Mouse (Mus musculus) cerebellum, adult (tissue): ENCODE results near the gene Slc38a11.

ENCODE experiments used
- ATAC-seq: cut with Nextera tagmentation; 2 replicates; pipeline ENCODE4 v1.9.2; 2017; ENCODE audit warnings: mild to moderate bottlenecking, moderate library complexity, mixed read lengths; ENCODE audit not compliant: insufficient number of reproducible peaks, low FRiP score, low TSS enrichment

Slc38a11 gene

DNA sequence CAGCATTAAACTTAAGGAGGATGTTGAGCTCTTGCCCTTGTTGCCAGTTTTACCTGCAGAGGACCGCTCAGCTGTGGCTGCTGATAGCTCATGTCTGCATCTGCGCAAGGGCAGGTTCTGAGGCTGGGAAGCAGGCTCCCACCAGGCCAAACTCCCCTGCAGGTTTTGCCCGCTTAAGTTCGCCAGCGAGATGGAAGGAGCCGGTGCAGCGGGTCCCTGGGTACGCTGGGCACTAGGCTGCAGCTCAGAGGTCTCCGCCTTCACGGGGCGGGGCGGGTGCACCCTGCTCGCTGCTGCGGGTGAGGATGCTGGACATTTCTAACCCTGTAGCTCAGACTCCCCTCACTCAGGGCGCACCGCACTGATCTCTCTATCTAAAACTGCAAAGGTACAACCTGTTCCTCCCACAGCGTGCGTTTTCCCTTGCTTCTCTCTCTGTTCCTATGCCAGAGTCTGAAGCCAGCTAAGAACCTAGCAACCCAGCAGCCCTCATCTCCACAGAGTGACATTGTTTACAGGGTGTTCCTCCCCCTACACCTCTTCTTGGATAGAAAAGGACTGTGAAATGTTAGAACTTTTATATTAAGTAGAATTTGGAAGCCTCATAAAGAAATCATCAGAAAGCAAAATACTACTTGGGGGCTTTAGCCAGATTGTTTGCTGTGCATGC lies at the start of gene Slc38a11:
Gene Slc38a11, minus strand, starts transcription at position 207 of the 670 bp plus-strand sequence.
- no peak for ATAC-seq

DNA sequence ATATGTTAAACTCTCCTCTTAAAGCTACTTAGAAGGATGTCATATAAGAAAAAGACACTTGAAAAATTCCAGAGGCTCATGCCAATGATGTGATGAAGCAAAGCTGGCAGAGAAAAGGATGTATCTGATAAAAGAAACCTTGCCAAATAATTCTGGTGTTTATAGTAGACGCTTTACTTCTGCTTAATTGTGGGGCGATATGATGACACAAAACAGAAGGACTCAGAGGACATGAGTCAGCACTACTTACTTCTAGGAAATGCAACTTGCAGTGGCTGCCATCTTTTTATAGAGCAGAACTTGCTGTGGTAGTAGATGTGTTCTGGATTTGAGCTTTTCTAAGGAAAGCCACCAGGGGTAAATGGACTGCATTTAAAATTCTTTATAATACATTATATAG lies 43.3 kb upstream of the Slc38a11 start:
- ATAC-seq: no peak

DNA sequence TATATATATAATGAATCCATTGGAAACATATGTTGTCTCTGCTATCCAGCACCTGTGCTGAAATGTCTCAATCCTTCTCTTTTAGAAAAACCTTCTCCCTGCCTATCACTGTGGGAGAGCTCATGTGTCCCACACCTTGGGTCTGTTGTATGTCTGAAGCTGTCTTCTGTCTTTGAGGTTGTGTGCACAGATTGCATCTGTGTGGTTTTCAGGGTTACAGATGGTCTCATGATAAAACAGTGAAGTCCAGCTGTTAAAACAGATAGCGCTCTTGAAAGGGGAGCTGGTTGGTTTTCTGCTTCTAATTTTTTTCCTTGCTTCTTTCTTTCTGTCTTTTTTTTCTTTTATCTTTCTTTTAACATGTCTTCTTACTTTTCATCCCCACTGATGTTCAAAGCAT lies 41.6 kb upstream of the Slc38a11 start:
- no peak for ATAC-seq

DNA sequence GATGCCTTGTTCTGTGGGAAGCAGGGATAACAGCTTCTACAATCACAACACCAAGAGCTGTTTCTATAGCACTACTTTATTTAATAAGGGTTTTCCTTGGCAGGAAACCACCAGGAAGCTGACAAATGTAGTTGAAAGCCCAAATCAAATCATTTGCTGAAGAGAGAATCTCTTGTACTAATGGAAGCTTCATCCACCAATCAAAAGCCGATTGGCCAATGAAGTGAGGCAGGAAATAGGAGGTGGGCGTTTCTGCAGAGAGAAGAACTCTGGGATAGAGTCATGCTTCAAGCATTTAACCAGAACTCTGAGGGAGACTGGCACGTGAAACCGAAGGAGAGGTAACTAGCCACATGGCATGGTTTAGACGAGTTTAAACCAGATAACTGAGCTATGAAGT lies 38.2 kb upstream of the Slc38a11 start:
- ATAC-seq: no peak

DNA sequence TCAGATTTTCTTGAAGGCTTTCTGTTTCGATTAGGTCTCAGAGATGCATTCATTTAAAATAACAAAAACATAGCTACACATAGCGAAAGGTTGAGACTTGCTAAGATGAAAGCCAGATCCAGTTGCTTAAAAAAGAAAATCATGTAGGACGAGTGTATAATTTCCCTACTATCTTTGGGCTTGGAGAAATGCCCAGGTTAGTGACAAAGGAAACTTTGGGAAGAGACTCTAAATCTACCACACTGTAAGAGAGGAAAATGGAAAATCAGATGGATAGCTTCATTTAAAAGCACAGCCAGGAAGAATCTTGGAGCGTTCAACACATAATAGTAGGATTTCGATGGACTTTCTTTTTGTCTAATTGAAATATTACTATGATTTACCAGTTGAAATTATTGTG lies 36.1 kb upstream of the Slc38a11 start:
- ATAC-seq: no peak

DNA sequence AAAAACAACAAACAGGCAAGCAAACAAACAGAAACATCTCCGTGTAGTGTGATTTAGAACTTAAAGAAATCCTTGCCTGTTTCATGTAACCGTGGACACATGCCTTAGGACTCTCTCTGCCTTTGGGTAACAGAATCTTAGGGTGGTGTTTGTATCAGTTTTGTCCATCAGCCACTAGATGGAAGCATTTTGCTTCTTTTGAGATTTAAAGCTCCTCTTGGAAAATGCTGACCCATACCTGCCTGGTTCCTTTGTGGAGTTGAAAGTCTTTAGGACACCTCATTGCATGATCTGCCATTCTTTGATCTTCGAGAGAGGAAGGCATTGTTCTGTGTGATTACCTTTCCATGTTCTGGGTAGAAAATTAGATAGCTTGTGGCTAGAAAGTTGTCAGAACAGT lies 32.3 kb upstream of the Slc38a11 start:
- peak; percentile 64; the same call in 1 of the 2 replicates for ATAC-seq

DNA sequence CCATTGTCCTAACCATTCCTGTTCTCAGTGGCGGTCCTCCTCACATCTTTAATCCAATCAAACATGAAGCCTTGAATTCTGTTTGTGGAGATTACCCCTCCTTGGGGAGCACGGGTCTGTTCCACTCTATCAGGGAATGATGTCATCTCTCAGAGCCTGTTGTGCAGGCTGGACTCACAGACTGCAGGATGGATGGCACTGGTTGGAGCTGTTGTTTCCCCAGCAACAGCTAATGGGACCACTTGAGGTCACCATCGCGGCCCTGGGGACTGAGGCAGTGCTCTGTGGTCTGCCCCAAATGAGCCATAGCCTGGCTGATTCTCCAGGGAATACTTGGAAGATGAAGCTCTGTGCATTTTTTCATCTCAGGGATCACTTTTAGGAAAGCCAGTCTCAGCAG lies 29.2 kb upstream of the Slc38a11 start:
- ATAC-seq: no peak

DNA sequence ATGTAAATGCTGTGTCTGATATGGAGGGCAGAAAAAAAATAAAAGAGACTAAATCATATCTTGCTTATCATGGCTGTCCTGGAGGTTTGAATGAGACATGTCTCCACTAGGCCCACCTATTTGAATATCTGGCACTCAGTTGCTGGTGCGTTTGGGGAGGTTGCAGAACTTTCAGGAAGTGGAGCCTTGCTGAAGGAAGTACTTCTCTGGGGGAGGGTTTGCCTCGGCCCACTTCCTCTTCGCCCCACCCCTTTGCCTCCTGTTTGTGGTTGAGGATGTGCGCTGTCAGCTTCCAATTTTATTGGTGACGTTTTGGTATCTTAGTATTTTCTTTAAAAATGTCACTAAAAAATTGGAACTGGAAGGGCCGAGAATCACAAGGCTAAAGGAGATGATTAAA lies 27.5 kb upstream of the Slc38a11 start:
- no peak for ATAC-seq

DNA sequence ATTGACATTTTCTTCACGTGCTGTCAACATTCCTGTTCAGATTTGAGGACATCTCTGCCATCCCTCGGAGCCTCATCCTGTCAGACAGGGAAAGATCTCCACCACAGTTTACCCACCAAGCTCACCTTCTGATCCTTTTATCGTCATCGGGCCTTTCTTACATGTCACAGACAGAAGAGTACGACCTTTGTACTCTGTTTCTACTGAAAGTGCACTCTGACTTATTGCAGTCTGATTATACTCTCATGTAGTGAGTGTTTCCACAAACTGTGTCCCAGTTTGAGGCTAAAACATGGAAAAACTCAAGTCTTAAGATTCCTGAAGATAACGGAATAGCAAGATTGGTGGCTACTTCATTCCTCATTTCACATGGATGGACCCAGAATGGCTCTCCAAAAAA lies 21.0 kb upstream of the Slc38a11 start:
- ATAC-seq: no peak

DNA sequence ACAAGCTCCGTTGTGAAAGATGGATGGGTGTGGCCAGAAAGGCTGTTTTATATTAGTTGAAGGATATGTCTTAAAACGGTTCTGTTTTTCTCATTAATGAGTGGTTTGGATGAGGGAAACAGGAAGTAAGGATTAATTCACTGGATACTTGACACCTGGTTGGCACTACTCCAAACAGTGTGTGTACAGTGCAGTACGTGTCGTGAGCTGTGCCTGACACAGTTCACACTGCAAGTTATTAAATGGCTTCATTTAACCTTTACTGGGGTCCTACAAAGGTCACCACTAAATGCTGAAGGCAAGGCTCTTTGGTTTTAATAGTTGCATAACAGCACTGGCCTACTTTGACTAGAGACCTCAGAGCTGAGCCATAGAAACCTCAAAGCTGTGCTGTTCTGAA lies 18.7 kb upstream of the Slc38a11 start:
- no peak for ATAC-seq

DNA sequence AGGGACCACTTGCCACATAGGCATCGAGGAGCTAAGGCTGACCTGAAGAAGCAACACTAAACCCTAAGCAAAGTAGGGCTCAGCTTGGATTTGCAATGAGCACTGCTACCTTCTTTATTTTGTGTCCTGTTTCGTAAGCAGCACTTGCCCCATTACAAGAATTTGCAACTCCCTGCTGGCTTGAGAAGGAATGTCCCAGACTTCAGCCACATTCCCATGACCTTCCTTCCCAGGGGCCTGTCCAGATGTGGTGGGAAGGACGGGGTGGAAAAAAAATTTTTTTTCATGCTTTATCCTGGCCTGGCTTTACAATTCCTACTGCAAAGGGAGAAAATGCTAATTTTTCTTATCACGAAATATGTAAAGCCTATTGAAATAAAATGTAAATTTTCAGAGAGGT lies 14.6 kb upstream of the Slc38a11 start:
- no peak for ATAC-seq

DNA sequence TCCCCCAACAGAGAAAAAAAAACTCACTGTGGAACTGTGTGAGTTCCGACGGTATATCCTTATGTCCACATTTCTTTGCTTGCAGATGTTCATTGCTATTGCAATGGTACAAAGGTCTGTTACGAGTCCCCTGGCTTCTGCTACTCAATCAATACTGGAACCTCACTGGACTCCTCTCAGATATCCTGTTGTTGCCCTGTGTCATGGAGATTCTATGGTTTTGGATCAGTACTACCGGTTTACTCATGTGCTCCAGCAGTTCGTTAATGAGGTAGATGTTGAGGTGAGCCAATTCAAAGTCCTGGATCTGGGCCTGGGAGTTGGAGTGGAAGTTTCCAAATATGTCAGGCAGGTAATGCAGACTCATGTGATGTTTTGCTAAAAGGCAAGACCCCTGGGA lies 10.6 kb upstream of the Slc38a11 start:
- ATAC-seq: no peak

DNA sequence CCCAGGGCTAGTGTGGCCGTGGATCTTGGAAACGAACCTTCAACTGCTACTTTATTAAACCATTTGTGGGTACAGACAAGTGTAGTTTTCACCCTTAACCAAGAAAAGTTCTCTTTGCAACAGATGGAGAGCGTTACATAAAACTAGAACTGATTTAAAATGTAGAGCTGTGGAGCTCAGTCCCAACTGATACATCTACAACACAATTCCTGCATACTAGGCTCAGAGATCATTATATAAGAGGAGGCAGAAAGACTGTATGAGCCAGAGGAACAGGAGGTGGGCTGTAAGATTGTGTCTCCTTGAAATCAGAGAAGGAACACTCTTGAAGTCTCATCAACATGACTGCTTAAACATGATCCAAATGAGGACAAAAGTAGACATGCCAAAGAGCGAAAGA lies 9.2 kb upstream of the Slc38a11 start:
- ATAC-seq: no peak

DNA sequence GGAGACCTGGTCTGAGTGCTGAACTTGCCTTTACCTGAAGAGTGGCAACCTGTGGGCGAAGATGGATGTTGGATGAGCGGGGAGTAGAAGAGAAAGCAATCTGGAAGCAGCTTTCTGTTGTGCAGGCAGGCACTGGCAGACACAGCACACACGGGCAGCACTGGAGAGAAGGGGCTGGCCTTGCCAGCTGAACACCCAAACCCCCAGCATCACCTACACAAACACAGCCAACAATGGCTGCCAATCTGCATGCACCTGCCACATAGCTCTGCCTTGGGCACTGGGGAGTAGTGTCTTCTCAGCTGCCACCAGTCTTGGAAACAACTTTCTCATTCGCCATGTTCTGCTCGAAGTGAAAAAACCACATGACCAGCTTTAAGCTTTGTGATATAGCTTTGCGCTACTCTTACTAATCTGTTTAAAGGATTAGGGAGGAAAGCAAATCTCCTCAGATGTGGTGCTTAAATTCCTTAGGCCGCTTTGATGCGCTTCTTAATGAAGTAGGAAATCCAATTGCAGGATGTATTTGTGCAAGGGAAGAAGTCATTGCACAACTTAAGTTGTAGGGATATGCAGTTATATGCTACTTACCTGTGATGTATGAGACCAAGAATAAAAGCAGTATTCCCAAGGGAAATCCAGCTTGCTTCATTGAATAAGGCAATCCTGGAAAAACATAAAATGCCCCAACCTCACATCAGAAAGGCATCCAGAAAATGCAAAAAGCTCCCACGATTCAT lies 2.9 kb downstream of the Slc38a11 start:
- ATAC-seq: no peak

DNA sequence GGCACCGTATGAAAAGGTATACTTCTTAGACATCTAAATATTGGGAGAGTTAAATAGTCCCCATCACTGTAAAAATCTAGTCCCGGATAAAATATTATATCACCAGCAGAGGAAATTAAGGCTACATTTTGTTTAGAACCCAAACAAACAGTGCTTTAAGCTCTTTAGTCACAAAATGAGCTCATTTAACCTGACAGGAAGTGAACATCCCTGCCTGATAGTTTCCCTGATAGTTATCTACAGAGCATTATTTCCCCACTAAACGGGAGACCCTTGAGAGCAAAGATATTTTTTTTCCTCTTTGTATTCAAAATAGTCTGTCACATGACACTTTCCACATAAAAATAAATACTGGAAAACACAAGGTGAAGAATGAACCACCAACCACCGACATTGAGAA lies 16.5 kb downstream of the Slc38a11 start:
- no peak for ATAC-seq

DNA sequence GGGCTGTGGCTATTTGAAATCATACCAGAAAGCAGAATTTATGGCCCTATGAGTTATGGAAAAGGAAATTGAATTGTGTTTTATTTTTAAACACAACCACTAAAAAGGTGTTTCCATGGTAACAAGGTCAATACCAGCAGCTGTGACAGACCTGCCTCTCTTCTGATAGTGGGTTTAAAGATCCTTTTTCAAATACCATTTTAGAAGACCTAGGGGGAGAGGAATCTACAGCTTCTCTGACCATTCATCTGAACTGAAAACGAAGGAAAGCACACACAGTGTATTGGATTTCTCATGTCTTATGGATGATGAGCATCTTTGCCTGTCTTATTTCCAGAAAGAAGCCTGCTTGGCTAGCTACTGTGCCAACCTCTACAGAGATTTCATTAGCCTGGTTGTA lies 16.9 kb downstream of the Slc38a11 start:
- no peak for ATAC-seq

DNA sequence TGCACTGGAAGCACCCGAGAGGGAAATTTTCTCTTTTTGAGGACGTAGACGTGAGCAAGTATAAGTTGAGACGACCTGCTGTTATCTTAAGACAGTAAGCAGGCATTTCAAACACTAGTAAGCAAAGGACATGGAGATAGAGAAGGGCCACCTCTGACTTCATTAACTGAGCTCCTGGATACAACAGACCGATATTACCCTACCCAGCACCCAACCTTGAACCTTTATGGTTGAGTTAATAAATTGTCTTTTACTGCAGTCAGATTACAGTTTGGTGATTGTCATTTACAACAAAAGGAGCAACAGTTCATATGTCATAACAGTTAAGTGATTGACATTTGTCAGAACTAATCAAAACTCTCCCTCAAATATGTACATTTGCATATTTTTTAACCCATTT lies 17.8 kb downstream of the Slc38a11 start:
- ATAC-seq: no peak

DNA sequence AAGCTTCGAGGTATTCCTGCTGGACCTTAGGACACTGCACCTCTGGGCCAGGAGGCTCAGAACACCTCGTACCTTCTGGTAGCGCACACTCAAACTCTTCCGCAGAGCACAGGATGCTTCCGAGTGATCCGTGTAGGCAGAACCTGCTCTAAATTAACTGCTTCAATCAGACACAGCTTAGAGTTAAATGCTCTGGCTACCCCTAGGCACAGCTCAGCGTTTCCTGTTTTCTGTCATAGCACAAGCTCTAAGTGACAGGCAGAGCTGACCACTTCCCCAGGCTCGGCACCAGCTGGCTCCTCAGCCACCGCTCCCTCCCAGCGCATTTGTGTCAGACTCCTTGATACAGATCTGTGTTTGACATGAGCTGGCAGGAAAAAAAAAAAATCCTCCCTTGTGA lies 21.8 kb downstream of the Slc38a11 start:
- 0 out of 2 replicates have a peak, but pooled peaks have one; percentile 15 for ATAC-seq

DNA sequence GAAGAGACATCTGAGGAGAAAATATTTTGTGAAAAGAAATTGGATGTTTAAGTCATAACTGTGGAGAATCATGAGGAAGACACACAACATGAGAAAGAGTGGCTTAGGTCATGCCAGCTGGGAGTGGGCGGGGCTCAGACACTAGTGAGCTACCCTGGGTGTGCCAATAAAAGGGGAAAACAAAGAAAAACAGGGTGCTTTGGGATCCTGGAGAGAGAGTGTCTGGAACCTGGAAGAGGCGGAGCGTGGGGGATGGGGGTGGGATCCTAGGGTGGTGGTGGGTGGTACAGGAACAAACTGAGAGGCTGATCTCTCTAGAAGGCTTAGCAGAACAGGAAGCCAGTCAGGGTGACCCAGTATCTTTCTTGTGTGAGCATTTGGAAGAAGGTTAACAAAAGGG lies 23.0 kb downstream of the Slc38a11 start:
- no peak for ATAC-seq

DNA sequence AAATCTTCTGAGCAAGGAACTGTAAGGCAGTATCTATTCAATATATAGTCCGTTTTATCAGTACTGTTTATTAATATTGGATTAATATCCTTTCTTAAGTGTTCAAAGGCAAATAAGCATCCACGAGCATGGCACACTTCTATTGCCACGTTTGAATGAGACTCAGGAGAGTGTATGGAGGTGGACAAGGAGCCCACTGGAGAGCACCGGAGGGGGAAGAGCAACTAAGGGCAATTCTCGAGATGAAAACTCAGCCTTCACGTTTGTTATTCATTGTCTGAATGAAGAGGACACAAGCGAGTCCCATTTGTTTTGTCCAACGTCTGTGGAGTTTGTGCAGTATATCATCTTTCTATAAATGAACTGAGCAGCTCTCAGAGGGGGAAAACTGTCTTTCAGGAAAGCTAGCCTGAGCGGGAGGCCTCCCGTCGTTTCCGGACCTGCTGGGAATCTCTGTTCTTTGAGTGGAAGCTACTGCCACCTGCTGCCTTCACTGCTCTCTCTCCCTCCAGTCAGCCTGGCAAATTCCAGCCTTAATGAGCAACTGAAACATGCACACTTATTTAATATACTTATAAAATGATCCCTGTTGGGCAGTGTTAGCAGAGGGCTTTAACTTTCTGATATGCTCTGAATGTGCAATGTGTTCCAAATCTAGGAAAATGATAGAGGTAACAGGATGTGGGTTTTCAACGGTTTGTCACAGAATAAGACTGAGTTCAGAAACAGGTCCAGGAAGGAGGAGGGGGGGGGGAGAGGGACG lies 26.3 kb downstream of the Slc38a11 start:
- ATAC-seq: no peak

DNA sequence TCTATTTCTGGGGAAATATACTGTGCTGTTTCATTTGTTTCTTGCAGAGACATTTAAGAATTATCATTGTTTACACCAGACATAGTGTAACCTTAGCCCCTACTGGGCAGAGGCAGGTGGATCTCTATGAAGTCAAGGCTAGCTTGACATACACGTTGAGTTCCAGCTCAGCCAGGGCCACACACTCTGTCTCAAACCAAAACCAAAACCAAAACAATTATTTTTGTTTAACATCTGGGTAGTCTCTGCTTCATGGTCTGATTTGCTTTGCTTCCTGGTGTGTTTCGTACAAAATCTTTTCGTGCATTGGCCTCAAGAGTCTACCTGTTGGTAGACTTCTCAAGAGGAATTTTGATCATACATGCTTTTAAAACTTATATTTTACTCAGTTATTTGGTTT lies 27.2 kb downstream of the Slc38a11 start:
- ATAC-seq: no peak
